Mouse (Mus musculus) neural tube, embryonic 11.5 days (tissue): ENCODE results near the gene Atoh8. TPM values are rescaled to one million over a fixed set of nuclear protein-coding genes. Genes with fewer than 3 reads are reported as not detected.

Experiments used
- ATAC-seq: fragments of 200-750 bp; cut with Nextera tagmentation; 2 replicates; pipeline ENCODE4 v1.8.0; 2017; ENCODE audit warnings: moderate number of reproducible peaks, mild to moderate bottlenecking, moderate TSS enrichment, moderate library complexity; ENCODE audit not compliant: insufficient read depth, low FRiP score, low TSS enrichment
- DNase-seq: peaks from one replicate; pipeline ENCODE4 v3.0.0-alpha.2; 2015; ENCODE audit warnings: low spot score
- H3K27ac ChIP-seq: fragments of 300-500 bp; sonication (generic); 2 replicates; pipeline ENCODE4 v1.5.1; 2014; ENCODE audit warnings: low read depth, mild to moderate bottlenecking, low read length
- H3K27me3 ChIP-seq: fragments of 300-500 bp; sonication (generic); 2 replicates; pipeline ENCODE4 v1.6.1; 2014; ENCODE audit warnings: mild to moderate bottlenecking, low read length, mixed read lengths; ENCODE audit not compliant: control insufficient read depth, insufficient read depth
- H3K36me3 ChIP-seq: fragments of 300-500 bp; sonication (generic); 2 replicates; pipeline ENCODE4 v1.6.1; 2014; ENCODE audit warnings: mild to moderate bottlenecking, low read length, moderate library complexity, mixed read lengths; ENCODE audit not compliant: control insufficient read depth, insufficient read depth
- H3K4me1 ChIP-seq: fragments of 300-500 bp; sonication (generic); 2 replicates; pipeline ENCODE4 v1.6.1; 2014; ENCODE audit warnings: low read length, mixed read lengths; ENCODE audit not compliant: control insufficient read depth, insufficient read depth
- H3K4me2 ChIP-seq: fragments of 300-500 bp; sonication (generic); 2 replicates; pipeline ENCODE4 v1.6.1; 2014; ENCODE audit warnings: low read depth, mild to moderate bottlenecking, moderate library complexity
- H3K4me3 ChIP-seq: fragments of 300-500 bp; sonication (generic); 2 replicates; pipeline ENCODE4 v1.5.1; 2014; ENCODE audit warnings: low read depth, low read length
- H3K9ac ChIP-seq: fragments of 300-500 bp; sonication (generic); 2 replicates; pipeline ENCODE4 v1.6.1; 2014; ENCODE audit warnings: mild to moderate bottlenecking, low read length
- H3K9me3 ChIP-seq: fragments of 300-500 bp; sonication (generic); 2 replicates; pipeline ENCODE4 v1.6.1; 2016; ENCODE audit warnings: low read length; ENCODE audit not compliant: control insufficient read depth
- WGBS: fragments of 180-500 bp; shearing (Covaris S2); extraction: QIAGEN DNeasy Blood & Tissue Kit; methylation state at CpG from one replicate; pipeline ENCODE4 v1.1.7; 2014; 5-methylcytosine and 5-hydroxymethylcytosine counted together
- polyA plus RNA-seq: library from polyadenylated mRNA; unstranded; fragments of >200 nt; fragmentation: Nextera tagmentation; extraction: Ambion mirVana; gene quantifications from 2 replicates; pipeline ENCODE4 v1.2.1, GENCODE M21; 2014

Atoh8 gene
- polyA plus RNA-seq, 1 experiment from 2014 or later, result 8.5 TPM

DNA sequence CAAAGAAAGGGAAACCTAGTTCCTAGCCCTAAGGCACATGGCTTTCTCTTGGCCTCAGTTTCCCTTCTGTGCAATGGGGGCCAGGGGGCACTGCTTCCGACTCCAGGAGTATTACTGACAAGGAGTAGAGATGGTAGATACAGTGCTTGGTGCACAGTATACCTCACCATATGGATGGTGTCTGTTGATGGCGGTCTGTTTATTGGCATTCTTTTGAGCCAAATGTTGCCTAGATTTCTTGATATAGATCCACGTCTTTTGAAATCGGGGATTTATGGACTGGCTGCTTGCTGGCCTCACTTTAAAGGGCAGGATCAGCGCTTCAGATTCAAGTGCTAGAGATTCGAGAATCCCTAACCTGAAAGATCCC lies 18.0 kb downstream of the Atoh8 start:
- Histone ChIP-seq H3K9me3 (no peaks in the 10 kb centered on the region), H3K27me3 (peaks cover 14% of the 10 kb centered on the region), H3K4me3 (no peak overlapping the region), H3K4me2 (peak overlapping the region; percentile 30), H3K27ac (peak overlapping the region; percentile 82), H3K36me3 (no peaks in the 10 kb centered on the region), H3K9ac (no peak overlapping the region), H3K4me1 (peaks cover 63% of the 10 kb centered on the region)
- 54% methylated on average over 6 of the region's 6 CpGs for WGBS
- DNase-seq, result no peak
- peak; percentile 33; the same call in 1 of the 2 replicates for ATAC-seq

DNA sequence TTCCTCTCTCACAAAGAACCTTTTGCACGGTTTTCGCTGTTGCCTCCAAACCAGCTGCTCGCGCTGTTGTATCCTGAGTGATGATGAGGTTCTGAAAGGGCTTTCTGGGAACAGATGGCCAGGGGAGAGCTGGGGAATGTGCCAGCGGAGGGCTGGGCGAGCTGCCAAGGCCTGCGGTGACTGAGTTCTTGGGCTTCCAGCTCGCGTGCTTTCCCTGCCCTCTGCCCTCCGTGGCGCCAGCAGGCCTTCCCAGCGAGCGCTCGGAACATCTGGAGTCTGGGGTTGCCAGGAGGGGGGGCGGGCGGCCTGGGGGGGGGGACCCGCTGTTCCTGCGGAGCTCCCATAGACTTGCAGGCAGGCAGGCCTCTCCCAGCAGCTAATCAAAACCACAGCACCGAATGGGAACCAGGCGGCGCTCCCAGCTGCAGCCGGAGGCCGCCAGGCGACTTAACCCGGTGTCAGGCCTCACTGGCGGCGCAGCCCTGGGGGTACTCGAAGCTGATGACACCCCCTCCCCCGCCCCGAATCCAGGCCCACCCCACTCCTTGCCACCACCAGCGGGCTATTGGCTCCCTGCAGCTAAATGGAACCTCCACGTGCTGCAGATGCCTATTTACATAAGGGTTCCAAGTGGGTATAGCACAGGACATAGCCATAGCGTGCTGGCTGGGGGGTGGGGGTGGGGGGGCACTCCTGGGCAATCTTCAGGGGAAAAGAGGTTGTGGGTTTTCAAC lies 18.5 kb downstream of the Atoh8 start:
- Histone ChIP-seq H3K9ac (peak overlapping the region; percentile 15; the same call in 1 of the 2 replicates), H3K4me1 (peaks cover 58% of the 10 kb centered on the region), H3K4me2 (peak overlapping the region; percentile 30), H3K27ac (peak overlapping the region; percentile 82), H3K36me3 (no peaks in the 10 kb centered on the region), H3K4me3 (no peak overlapping the region), H3K9me3 (no peaks in the 10 kb centered on the region), H3K27me3 (peaks cover 14% of the 10 kb centered on the region)
- WGBS, result 1% methylated on average over 28 of the region's 33 CpGs
- ATAC-seq, result peak; percentile 86
- peak; percentile 95 for DNase-seq

DNA sequence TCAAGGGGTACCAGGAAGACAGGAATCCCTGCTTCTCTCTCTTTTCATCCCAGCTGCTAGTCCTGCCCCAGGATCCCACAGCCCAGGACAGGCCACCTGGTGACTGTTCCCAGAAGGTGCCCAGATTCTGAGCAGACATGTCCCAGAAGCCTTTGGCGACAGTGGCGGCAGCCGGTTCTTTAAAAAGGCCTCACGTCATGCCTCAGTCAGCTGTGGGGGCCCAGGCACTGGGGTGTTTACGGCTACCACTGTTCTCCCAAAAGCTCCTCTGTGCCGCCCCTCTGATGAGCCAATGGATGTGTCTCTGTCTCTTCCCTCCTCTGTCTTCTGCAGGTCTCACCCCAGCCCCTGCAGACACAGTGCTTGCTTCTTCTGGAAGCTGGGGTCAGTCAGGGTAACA lies 19.8 kb downstream of the Atoh8 start:
- Histone ChIP-seq H3K4me2 (peak overlapping the region; percentile 30; the same call in 1 of the 2 replicates), H3K27ac (peak overlapping the region; percentile 82), H3K9ac (0 out of 2 replicates have a peak overlapping the region, but pooled peaks have one; percentile 10), H3K4me3 (no peak overlapping the region), H3K4me1 (peaks cover 56% of the 10 kb centered on the region), H3K9me3 (no peaks in the 10 kb centered on the region), H3K27me3 (peaks cover 11% of the 10 kb centered on the region; the same call in 1 of the 2 replicates), H3K36me3 (no peaks in the 10 kb centered on the region)
- ATAC-seq (no peak), DNase-seq (peak; percentile 37)
- 26% methylated on average over 6 of the region's 6 CpGs for whole genome bisulfite sequencing

- WGBS, result 45% methylated on average over 4 of the region's 4 CpGs
- no peak overlapping the region for H3K9ac ChIP-seq
- no peak overlapping the region for H3K4me2 ChIP-seq
- ATAC-seq (no peak), DNase-seq (no peak)
- no peak overlapping the region for H3K4me3 ChIP-seq
- no peak overlapping the region for H3K27ac ChIP-seq
- peaks cover 3% of the 10 kb centered on the region; the same call in 1 of the 2 replicates for H3K27me3 ChIP-seq
- H3K9me3 ChIP-seq, result no peaks in the 10 kb centered on the region
- H3K36me3 ChIP-seq, result no peaks in the 10 kb centered on the region
- peaks cover 30% of the 10 kb centered on the region for H3K4me1 ChIP-seq
Observed at GRCm38 (mm10) chr6:72211360-72211759, 24.0 kb downstream of the Atoh8 start.

- ATAC-seq (no peak), DNase-seq (no peak)
- no peak overlapping the region for H3K4me3 ChIP-seq
- H3K9ac ChIP-seq, result no peak overlapping the region
- H3K4me2 ChIP-seq, result no peak overlapping the region
- H3K36me3 ChIP-seq, result no peaks in the 10 kb centered on the region
- peaks cover 24% of the 10 kb centered on the region for H3K4me1 ChIP-seq
- H3K27me3 ChIP-seq, result peaks cover 3% of the 10 kb centered on the region; the same call in 1 of the 2 replicates
- no peaks in the 10 kb centered on the region for H3K9me3 ChIP-seq
- no peak overlapping the region for H3K27ac ChIP-seq
- WGBS, result 86% methylated on average over 7 of the region's 7 CpGs
Observed at GRCm38 (mm10) chr6:72210823-72211222, 24.6 kb downstream of the Atoh8 start.

- H3K27ac ChIP-seq, result no peak overlapping the region
- no peaks in the 10 kb centered on the region for H3K9me3 ChIP-seq
- H3K27me3 ChIP-seq, result peaks cover 3% of the 10 kb centered on the region; the same call in 1 of the 2 replicates
- DNase-seq, result no peak
- 91% methylated on average over 7 of the region's 7 CpGs for WGBS
- H3K4me3 ChIP-seq, result no peak overlapping the region
- H3K36me3 ChIP-seq, result no peaks in the 10 kb centered on the region
- no peak for ATAC-seq
- H3K9ac ChIP-seq, result no peak overlapping the region
- no peak overlapping the region for H3K4me2 ChIP-seq
- peaks cover 13% of the 10 kb centered on the region for H3K4me1 ChIP-seq
Observed at GRCm38 (mm10) chr6:72209738-72210137, 25.6 kb downstream of the Atoh8 start.

DNA sequence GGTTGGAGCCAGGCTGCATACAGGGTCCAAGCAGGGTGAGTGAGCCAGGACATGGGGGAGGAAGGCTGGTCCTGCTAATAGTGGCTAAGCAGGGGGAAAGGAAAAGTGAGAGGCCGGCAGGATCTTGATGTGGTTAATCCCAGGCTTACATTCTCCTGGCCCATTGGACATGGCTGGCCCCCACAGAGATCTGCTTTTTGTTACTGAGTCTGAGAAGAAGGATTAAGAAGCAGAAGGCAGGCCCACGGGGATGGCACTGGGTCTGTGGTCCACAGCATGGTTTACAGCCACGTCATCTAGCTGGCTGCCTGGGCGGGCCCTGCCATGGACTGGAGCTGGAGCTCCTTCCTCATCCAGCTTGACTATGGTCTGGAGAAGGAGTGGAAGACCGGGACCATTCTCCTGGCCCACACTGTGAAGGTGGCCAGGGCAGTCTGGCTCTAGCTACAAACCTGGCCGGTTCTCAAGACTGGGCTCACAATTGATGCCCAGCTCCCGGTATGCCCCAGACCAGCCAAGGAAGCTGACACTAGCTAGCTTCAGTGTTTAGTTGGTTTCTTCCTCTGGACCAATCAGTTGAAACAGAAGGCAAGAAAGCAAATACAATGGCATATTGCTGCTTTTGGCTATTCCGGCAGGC lies 26.9 kb downstream of the Atoh8 start:
- H3K27ac ChIP-seq, result no peak overlapping the region
- no peaks in the 10 kb centered on the region for H3K36me3 ChIP-seq
- DNase-seq (no peak), ATAC-seq (no peak)
- WGBS, result 87% methylated on average over 8 of the region's 8 CpGs
- H3K4me2 ChIP-seq, result no peak overlapping the region
- no peak overlapping the region for H3K9ac ChIP-seq
- no peak overlapping the region for H3K4me3 ChIP-seq
- peaks cover 3% of the 10 kb centered on the region; the same call in 1 of the 2 replicates for H3K4me1 ChIP-seq
- no peaks in the 10 kb centered on the region for H3K9me3 ChIP-seq
- no peaks in the 10 kb centered on the region for H3K27me3 ChIP-seq

DNA sequence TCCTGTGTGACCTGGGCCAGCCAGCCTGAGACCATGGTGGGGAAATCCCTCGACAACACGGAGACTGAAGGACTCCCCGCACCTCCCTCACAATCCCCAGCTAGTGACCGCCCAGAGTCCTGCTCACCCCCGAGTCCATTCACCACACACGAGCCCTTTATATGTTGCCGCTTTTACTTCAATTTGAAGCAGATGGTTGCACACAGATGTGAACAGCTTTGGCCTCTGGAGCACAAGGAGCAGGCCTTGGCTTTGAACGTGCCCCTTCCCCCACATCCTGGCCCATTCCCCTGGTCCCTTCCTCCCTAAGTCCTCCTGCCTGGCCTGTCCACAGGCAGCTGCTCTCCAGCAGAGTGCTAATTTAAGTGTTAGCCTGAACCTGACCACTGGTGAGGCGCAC lies 29.4 kb downstream of the Atoh8 start:
- no peak overlapping the region for H3K9ac ChIP-seq
- H3K27me3 ChIP-seq, result no peaks in the 10 kb centered on the region
- peaks cover 7% of the 10 kb centered on the region for H3K4me1 ChIP-seq

GRCm38 (mm10) chr6:72204858-72205257 lies 30.5 kb downstream of the Atoh8 start:
- DNase-seq, result no peak
- H3K36me3 ChIP-seq, result no peaks in the 10 kb centered on the region
- H3K4me3 ChIP-seq, result no peak overlapping the region
- ATAC-seq, result no peak
- no peak overlapping the region for H3K9ac ChIP-seq
- H3K9me3 ChIP-seq, result no peaks in the 10 kb centered on the region
- peaks cover 10% of the 10 kb centered on the region for H3K4me1 ChIP-seq
- WGBS, result 80% methylated on average over 7 of the region's 7 CpGs
- no peak overlapping the region for H3K27ac ChIP-seq
- H3K4me2 ChIP-seq, result no peak overlapping the region
- no peaks in the 10 kb centered on the region for H3K27me3 ChIP-seq

More for the DNA sequence above, 29.4 kb downstream of the Atoh8 start:
- WGBS, result 66% methylated on average over 9 of the region's 9 CpGs
- DNase-seq (no peak), ATAC-seq (no peak)
- H3K27ac ChIP-seq, result no peak overlapping the region
- no peaks in the 10 kb centered on the region for H3K9me3 ChIP-seq
- H3K4me2 ChIP-seq, result no peak overlapping the region
- no peak overlapping the region for H3K4me3 ChIP-seq
- no peaks in the 10 kb centered on the region for H3K36me3 ChIP-seq
